Mouse (Mus musculus): Measurements from ENCODE around the gene Glis1.

GRCm38 (mm10) chr4:107468768-107469167 is 34.4 kb downstream of the Glis1 start:
- no peak for TF ChIP-seq CTCF (IDR thresholded peaks at IDR 0.05; ENCODE audit: low read depth)
- TF ChIP-seq EP300 (optimal IDR thresholded peaks at IDR 0.05) = no peak
